Mouse (Mus musculus): ENCODE results near the gene Rdh11.

DNA sequence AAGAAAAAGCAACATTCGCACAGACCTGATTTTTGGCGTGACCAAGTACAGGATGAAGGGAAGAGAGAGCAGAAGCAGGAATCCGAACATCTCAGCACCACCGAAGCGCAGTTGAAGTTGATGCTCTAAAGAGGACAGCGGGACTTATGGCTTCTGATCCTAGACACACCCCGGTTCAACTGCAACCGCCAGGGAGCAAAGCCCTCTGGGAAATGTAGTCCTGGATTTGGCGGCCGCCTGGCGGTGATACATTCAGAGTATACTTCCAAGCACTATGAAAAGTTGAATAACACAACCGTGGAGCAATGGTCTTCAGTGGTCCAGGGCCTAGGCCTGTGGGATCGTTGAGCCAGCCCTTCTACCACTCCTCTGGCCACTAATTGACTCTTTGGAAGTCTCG is 392 bp downstream of the Rdh11 start:
- TF ChIP-seq POLR2A (IDR thresholded peaks at IDR 0.05; ENCODE audit: insufficient read depth, low read depth, low read length) (0 out of 2 replicates have a peak, but pooled peaks have one; percentile 25), CTCF (IDR thresholded peaks at IDR 0.05; ENCODE audit: insufficient read depth, low read depth, low read length) (peak; percentile 52)
